In the genomic region with DNA sequence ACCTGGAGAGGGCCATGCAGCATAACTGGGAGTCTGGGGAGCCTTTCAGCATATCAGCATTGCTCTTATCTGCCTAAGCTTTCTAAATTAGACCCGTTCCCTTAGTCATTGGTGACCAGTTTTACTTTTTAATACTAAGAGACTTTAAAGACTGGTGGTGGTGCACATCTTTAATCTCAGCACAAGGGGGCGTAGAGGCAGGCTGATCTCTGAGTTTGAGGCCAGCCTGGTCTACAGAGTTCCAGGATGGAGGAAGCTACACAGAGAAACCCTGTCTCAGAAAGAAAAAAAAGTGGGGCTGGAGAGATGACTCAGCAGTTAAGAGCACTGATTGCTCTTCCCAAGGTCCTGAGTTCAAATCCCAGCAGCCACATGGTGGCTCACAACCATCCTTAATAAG, we compare ENCODE assay signal across 1 mouse cellular context.
A peak's percentile ranks its signal among the peaks of the same experiment; 100 is the strongest.
TF ChIP-seq lines count a peak whose summit lies in the region.

No protein-coding gene starts in this region.

TF ChIP-seq in MEL, 35 proteins besides CTCF, POLR2A, EP300 and RAD21:
- TF ChIP-seq ZNF384 (IDR thresholded peaks at IDR 0.05; ENCODE audit: low read depth, low read length) (peak; percentile 66; the same call in 1 of the 2 replicates), MYC (IDR thresholded peaks at IDR 0.05; ENCODE audit: low read depth, low read length) (no peak), GABPA (IDR thresholded peaks at IDR 0.05; ENCODE audit: low read depth, low read length) (no peak), CHD2 (IDR thresholded peaks at IDR 0.05; ENCODE audit: low read length) (no peak), E2F4 (IDR thresholded peaks at IDR 0.05; ENCODE audit: borderline replicate concordance, low read depth, low read length) (no peak), ZC3H11A (IDR thresholded peaks at IDR 0.05; ENCODE audit: low read depth, low read length) (no peak), ZKSCAN1 (IDR thresholded peaks at IDR 0.05; ENCODE audit: low read depth, low read length) (no peak), GATA1 (IDR thresholded peaks at IDR 0.05; ENCODE audit: low read depth, low read length) (peak; percentile 61; the same call in 1 of the 2 replicates), POLR2AphosphoS2 (IDR thresholded peaks at IDR 0.05; ENCODE audit: low read length) (no peak), TCF12 (IDR thresholded peaks at IDR 0.05; ENCODE audit: low read depth, low read length) (no peak), JUND (IDR thresholded peaks at IDR 0.05; ENCODE audit: low read depth, low read length) (no peak), NRF1 (IDR thresholded peaks at IDR 0.05; ENCODE audit: insufficient read depth, low read depth, low read length, poor library complexity, severe bottlenecking) (no peak), SIN3A (IDR thresholded peaks at IDR 0.05; ENCODE audit: low read length) (0 out of 2 replicates have a peak, but pooled peaks have one; percentile 55), USF1 (IDR thresholded peaks at IDR 0.05; ENCODE audit: low read depth, low read length) (no peak), MYB (IDR thresholded peaks at IDR 0.05; ENCODE audit: low read depth, low read length) (no peak), UBTF (IDR thresholded peaks at IDR 0.05; ENCODE audit: borderline replicate concordance, insufficient read depth, low read depth, low read length) (no peak), HCFC1 (IDR thresholded peaks at IDR 0.05; ENCODE audit: low read depth, low read length) (no peak), NELFE (IDR thresholded peaks at IDR 0.05; ENCODE audit: low read depth, low read length) (no peak), SMC3 (IDR thresholded peaks at IDR 0.05; ENCODE audit: low read depth, low read length) (peak; percentile 44), BHLHE40 (IDR thresholded peaks at IDR 0.05; ENCODE audit: borderline replicate concordance, low read depth, low read length) (no peak), MAZ (IDR thresholded peaks at IDR 0.05; ENCODE audit: low read depth, low read length) (no peak)
